Mouse (Mus musculus) heart, embryonic 12.5 days (tissue): Measurements from ENCODE around the gene Gm37240. TPM values are rescaled to one million over a fixed set of nuclear protein-coding genes. Genes with fewer than 3 reads are reported as not detected.

Experiments
- ATAC-seq: fragments of 200-750 bp; cut with Nextera tagmentation; 2 replicates; pipeline ENCODE4 v1.8.0; 2017; ENCODE audit warnings: moderate TSS enrichment, moderate library complexity; ENCODE audit not compliant: insufficient number of reproducible peaks, low FRiP score
- H3K27ac ChIP-seq: fragments of 300-500 bp; sonication (generic); 2 replicates; pipeline ENCODE4 v1.5.1; 2016; ENCODE audit warnings: mild to moderate bottlenecking, moderate library complexity; ENCODE audit not compliant: poor library complexity, severe bottlenecking
- H3K27me3 ChIP-seq: fragments of 300-500 bp; sonication (generic); replicated peaks from 2 replicates; pipeline ENCODE4 v1.6.1; 2016; ENCODE audit warnings: mild to moderate bottlenecking, moderate library complexity
- H3K36me3 ChIP-seq: fragments of 300-500 bp; sonication (generic); 2 replicates; pipeline ENCODE4 v1.6.1; 2016; ENCODE audit warnings: mild to moderate bottlenecking, moderate library complexity
- H3K4me1 ChIP-seq: fragments of 300-500 bp; sonication (generic); replicated peaks from 2 replicates; pipeline ENCODE4 v1.6.1; 2016; ENCODE audit warnings: mild to moderate bottlenecking
- H3K4me2 ChIP-seq: fragments of 300-500 bp; sonication (generic); 2 replicates; pipeline ENCODE4 v1.6.1; 2016; ENCODE audit warnings: mild to moderate bottlenecking, moderate library complexity
- H3K4me3 ChIP-seq: fragments of 300-500 bp; sonication (generic); 2 replicates; pipeline ENCODE4 v1.5.1; 2016; ENCODE audit warnings: mild to moderate bottlenecking
- H3K9ac ChIP-seq: fragments of 300-500 bp; sonication (generic); 2 replicates; pipeline ENCODE4 v1.6.1; 2016; ENCODE audit warnings: mild to moderate bottlenecking, moderate library complexity
- H3K9me3 ChIP-seq: fragments of 300-500 bp; sonication (generic); replicated peaks from 2 replicates; pipeline ENCODE4 v1.6.1; 2016; ENCODE audit warnings: mild to moderate bottlenecking, moderate library complexity
- WGBS: fragments of 180-500 bp; shearing (Covaris S2); methylation state at CpG from one replicate; pipeline ENCODE4 v1.1.7; 2016; 5-methylcytosine and 5-hydroxymethylcytosine counted together
- polyA plus RNA-seq: library from polyadenylated mRNA; unstranded; fragments of >200 nt; fragmentation: Nextera tagmentation; extraction: Ambion mirVana; gene quantifications from 2 replicates; pipeline ENCODE4 v1.2.1, GENCODE M21; 2016

The Gm37240 gene
- polyA plus RNA-seq, 1 experiment from 2014 or later: 4.6 TPM

- no peak overlapping the region for H3K4me2 ChIP-seq
- H3K27ac ChIP-seq: no peak overlapping the region
- no peaks in the 10 kb centered on the region for H3K9me3 ChIP-seq
- peaks cover 26% of the 10 kb centered on the region for H3K4me1 ChIP-seq
- no peak for ATAC-seq
- WGBS: 77% methylated on average over 2 of the region's 2 CpGs
- H3K9ac ChIP-seq: no peak overlapping the region
- H3K27me3 ChIP-seq: no peaks in the 10 kb centered on the region
- H3K4me3 ChIP-seq: no peak overlapping the region
- H3K36me3 ChIP-seq: 0 out of 2 replicates have a peak, but pooled peaks cover 6% of the 10 kb centered on the region
Observed at GRCm38 (mm10) chr3:85633733-85634132, 253.6 kb downstream of the Gm37240 start.

GRCm38 (mm10) chr3:85629895-85630510 is 257.3 kb downstream of the Gm37240 start:
- H3K4me1 ChIP-seq: 0 out of 2 replicates have a peak, but pooled peaks cover 4% of the 10 kb centered on the region
- no peaks in the 10 kb centered on the region for H3K27me3 ChIP-seq
- no peak overlapping the region for H3K4me3 ChIP-seq
- H3K27ac ChIP-seq: no peak overlapping the region
- no peaks in the 10 kb centered on the region for H3K9me3 ChIP-seq
- 89% methylated on average over 4 of the region's 4 CpGs for WGBS
- no peak overlapping the region for H3K4me2 ChIP-seq
- no peak overlapping the region for H3K9ac ChIP-seq
- H3K36me3 ChIP-seq: 0 out of 2 replicates have a peak, but pooled peaks cover 6% of the 10 kb centered on the region
- ATAC-seq: no peak

GRCm38 (mm10) chr3:85619751-85620150 is 267.6 kb downstream of the Gm37240 start:
- WGBS: 93% methylated on average over 1 of the region's 1 CpGs
- H3K9ac ChIP-seq: no peak overlapping the region
- H3K4me3 ChIP-seq: no peak overlapping the region
- no peak for ATAC-seq
- no peaks in the 10 kb centered on the region for H3K4me1 ChIP-seq
- no peak overlapping the region for H3K27ac ChIP-seq
- H3K36me3 ChIP-seq: peaks cover 31% of the 10 kb centered on the region
- no peak overlapping the region for H3K4me2 ChIP-seq
- H3K27me3 ChIP-seq: no peaks in the 10 kb centered on the region
- H3K9me3 ChIP-seq: peaks cover 7% of the 10 kb centered on the region

DNA sequence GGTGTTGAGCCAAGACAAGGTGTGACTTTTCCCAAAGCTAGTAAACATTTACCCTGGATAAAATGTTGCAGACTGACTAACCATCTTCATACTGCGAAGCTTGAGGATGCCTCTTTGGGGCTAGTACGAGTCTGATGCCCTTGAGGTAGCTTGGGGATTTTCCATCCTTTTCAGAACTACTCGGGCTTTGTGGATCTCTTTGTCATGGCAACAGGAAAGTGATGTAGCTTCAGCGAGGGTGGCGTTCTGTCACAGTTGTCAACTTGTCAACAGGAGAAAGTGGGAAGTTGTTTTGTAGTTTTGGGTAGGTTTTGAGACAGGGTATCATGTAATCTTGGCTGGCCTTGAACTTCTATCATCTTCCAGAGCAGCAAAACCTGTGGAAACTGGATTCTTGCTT is 268.0 kb downstream of the Gm37240 start:
- H3K4me3 ChIP-seq: no peak overlapping the region
- no peaks in the 10 kb centered on the region for H3K4me1 ChIP-seq
- WGBS: 74% methylated on average over 5 of the region's 5 CpGs
- no peaks in the 10 kb centered on the region for H3K27me3 ChIP-seq
- H3K9ac ChIP-seq: no peak overlapping the region
- H3K36me3 ChIP-seq: peaks cover 31% of the 10 kb centered on the region
- H3K4me2 ChIP-seq: no peak overlapping the region
- H3K27ac ChIP-seq: no peak overlapping the region
- no peak for ATAC-seq
- H3K9me3 ChIP-seq: peaks cover 7% of the 10 kb centered on the region

DNA sequence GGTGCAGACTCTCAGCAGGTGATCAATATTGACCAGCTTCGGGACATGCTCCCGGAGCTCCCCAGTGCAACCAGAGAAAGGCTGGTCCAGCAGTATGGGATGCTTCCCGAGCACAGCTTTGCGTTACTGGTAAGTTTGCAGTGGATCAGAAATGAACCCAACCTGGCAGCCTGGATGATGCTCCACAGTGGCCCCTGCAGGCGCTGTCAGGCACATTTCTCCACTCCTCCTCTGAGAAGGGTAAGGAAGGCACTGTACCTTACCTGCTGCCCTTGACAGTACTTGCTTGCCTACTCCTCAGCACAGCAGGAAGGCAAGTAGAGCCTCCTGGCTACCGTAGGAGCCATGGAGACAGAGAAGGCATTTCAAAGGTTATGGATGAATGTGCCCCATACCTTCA is 268.4 kb downstream of the Gm37240 start:
- H3K9ac ChIP-seq: no peak overlapping the region
- H3K9me3 ChIP-seq: peaks cover 7% of the 10 kb centered on the region
- H3K27ac ChIP-seq: no peak overlapping the region
- H3K4me1 ChIP-seq: no peaks in the 10 kb centered on the region
- no peak overlapping the region for H3K4me3 ChIP-seq
- ATAC-seq: no peak
- WGBS: 76% methylated on average over 6 of the region's 6 CpGs
- no peaks in the 10 kb centered on the region for H3K27me3 ChIP-seq
- H3K36me3 ChIP-seq: peaks cover 31% of the 10 kb centered on the region
- no peak overlapping the region for H3K4me2 ChIP-seq

- ATAC-seq: no peak
- no peak overlapping the region for H3K4me3 ChIP-seq
- 0 out of 2 replicates have a peak, but pooled peaks cover 4% of the 10 kb centered on the region for H3K9me3 ChIP-seq
- no peaks in the 10 kb centered on the region for H3K27me3 ChIP-seq
- WGBS: 89% methylated on average over 1 of the region's 1 CpGs
- no peak overlapping the region for H3K9ac ChIP-seq
- no peak overlapping the region for H3K27ac ChIP-seq
- peaks cover 6% of the 10 kb centered on the region for H3K4me1 ChIP-seq
- H3K36me3 ChIP-seq: peaks cover 30% of the 10 kb centered on the region
- H3K4me2 ChIP-seq: no peak overlapping the region
Observed at GRCm38 (mm10) chr3:85616389-85616788, 270.9 kb downstream of the Gm37240 start.

DNA sequence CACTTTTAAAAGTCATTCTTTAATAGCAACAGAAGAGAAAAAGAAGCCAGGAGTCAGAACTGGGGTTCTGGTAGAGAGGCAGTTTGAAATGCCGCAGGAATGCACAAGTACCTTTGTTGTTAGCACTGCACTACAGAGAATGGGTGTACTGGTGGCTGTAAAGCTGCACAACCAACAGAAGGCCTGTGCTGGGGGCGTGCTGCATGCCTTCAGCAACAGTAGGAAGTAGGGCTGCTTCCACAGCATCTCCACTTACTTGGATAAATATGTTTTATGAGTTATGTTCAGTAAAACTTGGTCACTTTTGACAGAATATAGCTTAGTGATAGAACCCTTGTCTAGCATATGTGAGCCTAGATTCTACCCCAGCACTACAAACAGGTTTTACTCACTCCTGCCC is 279.6 kb downstream of the Gm37240 start:
- Histone ChIP-seq H3K4me1 (peaks cover 21% of the 10 kb centered on the region), H3K4me2 (no peak overlapping the region), H3K9me3 (no peaks in the 10 kb centered on the region), H3K4me3 (no peak overlapping the region), H3K27ac (no peak overlapping the region), H3K36me3 (0 out of 2 replicates have a peak, but pooled peaks cover 6% of the 10 kb centered on the region), H3K27me3 (no peaks in the 10 kb centered on the region), H3K9ac (no peak overlapping the region)
- WGBS: 83% methylated on average over 2 of the region's 2 CpGs
- ATAC-seq: no peak

DNA sequence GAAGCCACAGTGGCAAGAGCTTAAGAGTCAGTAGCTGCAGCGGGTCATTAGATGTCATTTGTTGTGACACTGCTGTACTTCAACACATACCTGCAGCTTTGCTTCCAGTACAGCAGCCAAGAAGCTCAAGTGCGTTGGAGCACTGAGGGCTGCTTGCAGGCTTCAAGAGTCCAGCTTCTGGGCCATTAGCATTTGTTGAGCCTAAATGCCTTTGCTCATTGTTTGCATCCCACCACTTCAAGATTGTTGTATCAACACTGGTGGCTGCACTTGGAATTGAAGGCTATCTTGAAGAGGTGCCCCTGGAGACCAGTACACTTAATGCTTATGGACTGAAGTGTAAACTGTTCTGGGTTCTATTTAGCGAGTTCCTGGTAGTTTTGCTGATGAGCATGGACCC is 280.4 kb downstream of the Gm37240 start:
- H3K36me3 ChIP-seq: 0 out of 2 replicates have a peak, but pooled peaks cover 6% of the 10 kb centered on the region
- ATAC-seq: no peak
- peaks cover 20% of the 10 kb centered on the region for H3K4me1 ChIP-seq
- no peak overlapping the region for H3K27ac ChIP-seq
- H3K9ac ChIP-seq: no peak overlapping the region
- H3K9me3 ChIP-seq: no peaks in the 10 kb centered on the region
- H3K27me3 ChIP-seq: no peaks in the 10 kb centered on the region
- no peak overlapping the region for H3K4me2 ChIP-seq
- no peak overlapping the region for H3K4me3 ChIP-seq
- WGBS: 84% methylated on average over 3 of the region's 3 CpGs

GRCm38 (mm10) chr3:85603811-85604210 is 283.5 kb downstream of the Gm37240 start:
- H3K4me2 ChIP-seq: no peak overlapping the region
- H3K4me3 ChIP-seq: no peak overlapping the region
- peaks cover 38% of the 10 kb centered on the region for H3K4me1 ChIP-seq
- H3K27ac ChIP-seq: no peak overlapping the region
- no peaks in the 10 kb centered on the region for H3K9me3 ChIP-seq
- 86% methylated on average over 1 of the region's 1 CpGs for WGBS
- ATAC-seq: no peak
- no peak overlapping the region for H3K9ac ChIP-seq
- no peaks in the 10 kb centered on the region for H3K27me3 ChIP-seq
- 0 out of 2 replicates have a peak, but pooled peaks cover 6% of the 10 kb centered on the region for H3K36me3 ChIP-seq

DNA sequence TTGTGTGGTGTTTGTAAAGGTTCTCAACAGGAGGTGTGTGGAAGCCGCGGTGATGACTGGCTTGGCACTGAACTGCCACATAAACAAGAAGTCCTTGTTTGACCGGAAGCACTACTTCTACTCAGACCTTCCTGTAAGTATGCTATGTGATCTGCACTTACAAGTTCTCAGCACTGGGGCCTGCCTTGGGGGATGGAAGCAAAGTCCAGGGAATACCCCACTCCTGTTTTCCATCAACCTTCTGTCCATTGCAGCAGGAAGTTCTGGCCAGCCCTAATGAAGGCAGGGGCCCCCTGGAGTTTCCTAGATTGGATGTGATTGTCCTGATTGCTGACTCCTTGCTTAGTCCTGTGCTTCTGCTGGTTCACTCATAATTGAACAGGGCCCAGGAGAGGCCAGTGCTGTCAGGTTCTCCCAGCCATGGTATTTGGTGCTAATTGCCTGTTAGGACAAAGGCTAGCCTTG is 285.4 kb downstream of the Gm37240 start:
- 0 out of 2 replicates have a peak, but pooled peaks cover 6% of the 10 kb centered on the region for H3K36me3 ChIP-seq
- no peak for ATAC-seq
- H3K9me3 ChIP-seq: no peaks in the 10 kb centered on the region
- whole genome bisulfite sequencing: 19% methylated on average over 3 of the region's 3 CpGs
- peaks cover 38% of the 10 kb centered on the region for H3K4me1 ChIP-seq
- no peaks in the 10 kb centered on the region for H3K27me3 ChIP-seq
- peak overlapping the region; percentile 27; the same call in 1 of the 2 replicates for H3K9ac ChIP-seq
- 0 out of 2 replicates have a peak overlapping the region, but pooled peaks have one; percentile 10 for H3K4me2 ChIP-seq
- no peak overlapping the region for H3K4me3 ChIP-seq
- H3K27ac ChIP-seq: peak overlapping the region; percentile 79

DNA sequence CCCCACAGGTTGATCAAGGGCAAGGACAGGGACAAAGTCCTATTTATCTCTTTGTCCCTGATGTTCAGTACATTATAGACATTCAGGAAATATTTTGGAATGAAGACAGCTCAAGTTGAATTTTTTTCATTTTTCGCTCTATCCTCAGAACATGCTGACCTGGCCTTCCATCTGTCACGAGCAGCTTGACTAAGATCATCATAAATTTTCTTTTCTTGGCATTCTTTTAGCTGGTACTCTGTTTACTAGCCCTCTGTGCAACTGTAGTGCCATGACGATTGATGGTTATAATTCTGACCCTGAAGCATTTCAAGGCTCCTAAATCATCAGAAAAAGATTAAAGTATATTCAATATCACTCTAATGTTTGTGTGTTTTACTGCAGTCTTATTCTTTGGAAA is 287.8 kb downstream of the Gm37240 start:
- no peak overlapping the region for H3K4me3 ChIP-seq
- H3K9me3 ChIP-seq: no peaks in the 10 kb centered on the region
- H3K27ac ChIP-seq: no peak overlapping the region
- no peaks in the 10 kb centered on the region for H3K27me3 ChIP-seq
- H3K36me3 ChIP-seq: 0 out of 2 replicates have a peak, but pooled peaks cover 1% of the 10 kb centered on the region
- WGBS: 87% methylated on average over 3 of the region's 3 CpGs
- no peak overlapping the region for H3K9ac ChIP-seq
- ATAC-seq: no peak
- H3K4me2 ChIP-seq: no peak overlapping the region
- peaks cover 31% of the 10 kb centered on the region for H3K4me1 ChIP-seq

- no peak overlapping the region for H3K4me3 ChIP-seq
- no peak overlapping the region for H3K27ac ChIP-seq
- H3K4me1 ChIP-seq: peaks cover 28% of the 10 kb centered on the region
- H3K9ac ChIP-seq: no peak overlapping the region
- WGBS: 60% methylated on average over 3 of the region's 3 CpGs
- H3K9me3 ChIP-seq: no peaks in the 10 kb centered on the region
- no peak overlapping the region for H3K4me2 ChIP-seq
- H3K36me3 ChIP-seq: no peaks in the 10 kb centered on the region
- no peaks in the 10 kb centered on the region for H3K27me3 ChIP-seq
- ATAC-seq: no peak
Observed at GRCm38 (mm10) chr3:85594452-85594851, 292.9 kb downstream of the Gm37240 start.
